Mouse (Mus musculus): ENCODE results near the gene Rufy1.
"Not testable (repeated sequence)": the region's sequence is repeated elsewhere in the genome, so short reads cannot be mapped to it uniquely, and the experiment has no call there.

Gene Rufy1

GRCm38 (mm10) chr11:50430277-50431133 is at the start of gene Rufy1:
Gene Rufy1, minus strand, starts transcription at chr11:50431125.
- peak; percentile 94 for DNase-seq

- no peak for DNase-seq
These were observed 47.1 kb upstream of the Rufy1 start for GRCm38 (mm10) chr11:50478072-50478471.

GRCm38 (mm10) chr11:50477486-50478070 is 46.7 kb upstream of the Rufy1 start:
- no peak for DNase-seq

GRCm38 (mm10) chr11:50476971-50477370 is 46.0 kb upstream of the Rufy1 start:
- peak in 1 of 2 experiments; percentile 15 for DNase-seq

- no peak for DNase-seq
These were observed 43.0 kb upstream of the Rufy1 start for GRCm38 (mm10) chr11:50473933-50474332.

GRCm38 (mm10) chr11:50472161-50472939 is 41.4 kb upstream of the Rufy1 start:
- no peak for DNase-seq

GRCm38 (mm10) chr11:50461481-50461880 is 30.6 kb upstream of the Rufy1 start:
- DNase-seq = no peak

GRCm38 (mm10) chr11:50459250-50459649 is 28.3 kb upstream of the Rufy1 start:
- peak; percentile 14 to 40 for DNase-seq

GRCm38 (mm10) chr11:50457111-50457911 is 26.4 kb upstream of the Rufy1 start:
- peak; percentile 55 to 73 for DNase-seq

- DNase-seq = no peak
These were observed 25.5 kb upstream of the Rufy1 start for GRCm38 (mm10) chr11:50456455-50456854.

GRCm38 (mm10) chr11:50454934-50455333 is 24.0 kb upstream of the Rufy1 start:
- no peak for DNase-seq

GRCm38 (mm10) chr11:50450236-50450635 is 19.3 kb upstream of the Rufy1 start:
- DNase-seq = no peak

- DNase-seq = not testable (repeated sequence)
These were observed 17.2 kb upstream of the Rufy1 start for GRCm38 (mm10) chr11:50448163-50448562.

- DNase-seq = no peak
These were observed 12.5 kb upstream of the Rufy1 start for GRCm38 (mm10) chr11:50443259-50444065.

GRCm38 (mm10) chr11:50441637-50442036 is 10.7 kb upstream of the Rufy1 start:
- DNase-seq = no peak

- DNase-seq = no peak
These were observed 9.8 kb upstream of the Rufy1 start for GRCm38 (mm10) chr11:50440691-50441090.

GRCm38 (mm10) chr11:50439857-50440256 is 8.9 kb upstream of the Rufy1 start:
- no peak for DNase-seq

GRCm38 (mm10) chr11:50432896-50433295 is 2.0 kb upstream of the Rufy1 start:
- DNase-seq = no peak

GRCm38 (mm10) chr11:50432069-50432440 is 1.1 kb upstream of the Rufy1 start:
- DNase-seq = no peak

GRCm38 (mm10) chr11:50431134-50432068 is 476 bp upstream of the Rufy1 start:
- DNase-seq = no peak

- DNase-seq = peak in 1 of 2 experiments; percentile 45
These were observed 4.9 kb downstream of the Rufy1 start for GRCm38 (mm10) chr11:50426056-50426455.

All from kidney, postnatal 25 days (tissue).